Mouse (Mus musculus) adrenal gland, postnatal 14 days (tissue): Measurements from ENCODE around the gene Lgals7. TPM values are rescaled to one million over a fixed set of nuclear protein-coding genes. Genes with fewer than 3 reads are reported as not detected.
A peak's percentile ranks its signal among the peaks of the same experiment; 100 is the strongest.
"Not testable (repeated sequence)": the region's sequence is repeated elsewhere in the genome, so short reads cannot be mapped to it uniquely, and the experiment has no call there.

Experiments
- DNase-seq: peaks from one replicate; pipeline ENCODE4 v3.0.0; 2021; ENCODE audit warnings: mixed read lengths
- total RNA-seq: library from RNA; stranded (reverse); gene quantifications from 2 replicates; pipeline ENCODE4 v1.2.3, GENCODE M21; 2021

The Lgals7 gene
- total RNA-seq, 1 experiment from 2014 or later, result 1.1 TPM

GRCm38 (mm10) chr7:28877856-28878255 lies 14.2 kb downstream of the Lgals7 start:
- no peak for DNase-seq

GRCm38 (mm10) chr7:28879606-28880005 lies 16.0 kb downstream of the Lgals7 start:
- no peak for DNase-seq

GRCm38 (mm10) chr7:28880554-28880953 lies 16.9 kb downstream of the Lgals7 start:
- no peak for DNase-seq

- no peak for DNase-seq
Observed at GRCm38 (mm10) chr7:28881199-28881598, 17.5 kb downstream of the Lgals7 start, which contains the start of gene Capn12. Gene Capn12 (plus strand): TSS chr7:28881422.

GRCm38 (mm10) chr7:28883039-28883438 lies 19.4 kb downstream of the Lgals7 start:
- DNase-seq, result no peak

- not testable (repeated sequence) for DNase-seq
Observed at GRCm38 (mm10) chr7:28883704-28884103, 20.1 kb downstream of the Lgals7 start.

- no peak for DNase-seq
Observed at GRCm38 (mm10) chr7:28886486-28886885, 22.8 kb downstream of the Lgals7 start.

- no peak for DNase-seq
Observed at GRCm38 (mm10) chr7:28888701-28889161, 25.1 kb downstream of the Lgals7 start.

GRCm38 (mm10) chr7:28892601-28893000 lies 28.9 kb downstream of the Lgals7 start:
- DNase-seq, result no peak

GRCm38 (mm10) chr7:28893643-28894265 lies 30.1 kb downstream of the Lgals7 start:
- peak; percentile 77 for DNase-seq

- DNase-seq, result no peak
Observed at GRCm38 (mm10) chr7:28894942-28895341, 31.3 kb downstream of the Lgals7 start.

- no peak for DNase-seq
Observed at GRCm38 (mm10) chr7:28897661-28898060, 34.0 kb downstream of the Lgals7 start.

GRCm38 (mm10) chr7:28899972-28900371 lies 36.3 kb downstream of the Lgals7 start:
- no peak for DNase-seq

GRCm38 (mm10) chr7:28901311-28902125 lies 37.9 kb downstream of the Lgals7 start:
- peak; percentile 53 for DNase-seq

- peak; percentile 72 for DNase-seq
Observed at GRCm38 (mm10) chr7:28902180-28902579, 38.5 kb downstream of the Lgals7 start.

- no peak for DNase-seq
Observed at GRCm38 (mm10) chr7:28902809-28903208, 39.2 kb downstream of the Lgals7 start.

- no peak for DNase-seq
Observed at GRCm38 (mm10) chr7:28903778-28904177, 40.1 kb downstream of the Lgals7 start.

- DNase-seq, result no peak
Observed at GRCm38 (mm10) chr7:28907195-28907594, 43.5 kb downstream of the Lgals7 start.

GRCm38 (mm10) chr7:28911632-28912031 lies 48.0 kb downstream of the Lgals7 start:
- peak; percentile 74 for DNase-seq

GRCm38 (mm10) chr7:28913171-28913570 lies 49.5 kb downstream of the Lgals7 start:
- DNase-seq, result no peak
